Mouse (Mus musculus) heart, adult 2 months (tissue): ENCODE data around the gene Gm20716. TPM values are rescaled to one million over a fixed set of nuclear protein-coding genes. Genes with fewer than 3 reads are reported as not detected.
"Not testable (repeated sequence)": the region's sequence is repeated elsewhere in the genome, so short reads cannot be mapped to it uniquely, and the experiment has no call there.

Source experiments
- DNase-seq, 2 experiments: peaks; one replicate each; pipeline ENCODE4 v3.0.0; 2021
- H3K27ac ChIP-seq: fragments of 200-600 bp; 2 replicates; pipeline ENCODE4 v1.8.1; 2022
- H3K27me3 ChIP-seq: fragments of 200-500 bp; 2 replicates; pipeline ENCODE4 v1.6.1; 2012; ENCODE audit warnings: mild to moderate bottlenecking, low read length, inconsistent platforms, mixed read lengths; ENCODE audit not compliant: control insufficient read depth, insufficient read depth
- H3K36me3 ChIP-seq: fragments of 200-500 bp; 2 replicates; pipeline ENCODE4 v1.6.1; 2012; ENCODE audit warnings: low read length, inconsistent platforms; ENCODE audit not compliant: control insufficient read depth, insufficient read depth
- H3K4me1 ChIP-seq: fragments of 200-500 bp; 2 replicates; pipeline ENCODE4 v1.6.1; 2011; ENCODE audit warnings: low read length; ENCODE audit not compliant: control insufficient read depth, insufficient read depth
- H3K4me3 ChIP-seq: fragments of 200-600 bp; 2 replicates; pipeline ENCODE4 v1.8.1; 2022
- H3K79me2 ChIP-seq: fragments of 200-500 bp; replicated peaks from 2 replicates; pipeline ENCODE4 v1.6.1; 2012; ENCODE audit warnings: mild to moderate bottlenecking, inconsistent platforms, low read length, moderate library complexity, mixed read lengths; ENCODE audit not compliant: control insufficient read depth, insufficient read depth
- H3K9ac ChIP-seq: fragments of 200-500 bp; 2 replicates; pipeline ENCODE4 v1.6.1; 2012; ENCODE audit warnings: low read depth, mild to moderate bottlenecking, control low read depth, inconsistent platforms, low read length, mixed read lengths
- CTCF ChIP-seq: fragments of 200-600 bp; IDR thresholded peaks from 2 replicates; pipeline ENCODE4 v1.8.1; 2022; ENCODE audit warnings: antibody characterized with exemption, mild to moderate bottlenecking, moderate library complexity
- EP300 ChIP-seq: fragments of 200-500 bp; IDR thresholded peaks from 2 replicates; pipeline ENCODE4 v1.6.1; 2011; ENCODE audit warnings: low read depth, low read length, control low read depth; ENCODE audit not compliant: insufficient read depth
- POLR2A ChIP-seq: fragments of 200-500 bp; IDR thresholded peaks from 2 replicates; pipeline ENCODE4 v1.6.1; 2011; ENCODE audit warnings: mild to moderate bottlenecking, low read depth, low read length, control low read depth; ENCODE audit not compliant: insufficient read depth
- WGBS: fragments of 180-500 bp; shearing (Covaris S2); methylation state at CpG from one replicate; pipeline ENCODE4 v1.1.7; 2018; 5-methylcytosine and 5-hydroxymethylcytosine counted together
- intact Hi-C: fragments of 180-260 bp; cut with DNase I; formaldehyde crosslinking; loops from one replicate; pipeline ENCODE4 v1.15.1; 2025
- polyA plus RNA-seq: library from polyadenylated mRNA; depleted of rRNA; stranded (reverse); fragments of >200 nt; gene quantifications from 2 replicates; pipeline ENCODE4 v1.2.3, GENCODE M21; 2012
- total RNA-seq, 2 experiments: library from RNA; stranded (reverse); gene quantifications; 2 replicates each; pipeline ENCODE4 v1.2.3; 2021

The Gm20716 gene
- total and polyA plus RNA-seq, 3 experiments, result 4.4 to 14.7 (median 11.5) TPM

DNA sequence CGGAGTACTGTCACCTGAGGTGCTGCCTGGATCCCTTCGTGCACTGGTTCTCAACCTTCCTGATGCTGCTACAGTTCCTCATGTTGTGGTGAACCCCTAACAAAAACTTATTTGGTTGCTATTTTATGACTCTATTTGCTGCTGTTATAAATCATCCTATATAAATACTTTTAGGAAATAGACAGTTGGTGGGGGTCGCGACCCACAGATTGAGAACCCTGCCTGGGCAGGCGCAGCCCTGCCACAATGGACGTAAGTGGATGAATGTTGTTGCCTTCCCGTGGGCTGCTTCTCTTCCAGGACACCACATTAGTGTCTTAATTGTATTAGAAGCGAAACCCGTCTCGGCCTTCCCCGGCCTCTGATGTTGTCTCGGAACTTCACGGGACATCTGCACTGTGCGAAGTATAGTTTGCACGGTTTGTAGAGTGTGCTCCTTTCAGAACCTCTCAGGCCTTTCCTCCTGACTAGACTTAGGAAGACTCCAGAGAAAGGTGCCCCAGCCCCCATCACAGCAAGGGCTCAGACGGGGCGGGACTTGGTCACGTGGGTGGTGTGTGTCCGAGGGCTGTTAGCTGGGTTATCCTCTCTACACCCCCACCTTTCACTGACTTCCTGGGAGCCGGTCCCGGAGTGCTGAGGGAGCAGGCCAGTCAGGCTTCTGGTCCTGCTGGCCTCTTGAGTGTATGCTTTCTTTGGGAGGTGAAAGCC, 63.3 kb downstream of the Gm20716 start:
- H3K9ac ChIP-seq, result no peak overlapping the region
- H3K27ac ChIP-seq, result no peak overlapping the region
- no peaks in the 10 kb centered on the region for H3K27me3 ChIP-seq
- WGBS, result 59% methylated on average over 21 of the region's 21 CpGs
- no peaks in the 10 kb centered on the region for H3K79me2 ChIP-seq
- no peak for DNase-seq
- H3K4me3 ChIP-seq, result no peak overlapping the region
- H3K4me1 ChIP-seq, result no peaks in the 10 kb centered on the region
- no peaks in the 10 kb centered on the region for H3K36me3 ChIP-seq
- intact Hi-C loops, result no loop called here
- TF ChIP-seq CTCF, result no peak
- TF ChIP-seq EP300, result no peak
- TF ChIP-seq POLR2A, result no peak

DNA sequence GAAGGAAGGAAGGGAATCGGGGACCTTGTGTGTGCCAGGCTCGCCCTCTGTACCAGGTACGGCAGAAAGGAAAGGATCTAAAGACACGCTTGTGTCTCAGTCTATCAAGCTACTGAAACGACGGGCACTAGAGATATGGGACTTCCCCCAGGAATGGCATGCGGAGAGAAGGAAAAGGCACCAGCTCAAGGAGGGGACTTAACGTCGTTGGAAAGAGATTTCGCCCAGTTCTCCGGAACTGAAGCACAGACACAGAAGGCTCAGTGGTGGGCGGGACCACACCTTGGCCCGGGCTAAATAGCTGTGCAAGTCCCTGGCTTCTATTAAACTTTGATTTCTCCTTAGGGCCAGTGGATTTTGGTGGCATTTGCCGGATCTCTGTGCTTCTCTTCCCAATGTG, 68.2 kb downstream of the Gm20716 start:
- no peak overlapping the region for H3K9ac ChIP-seq
- H3K4me1 ChIP-seq, result no peaks in the 10 kb centered on the region
- TF ChIP-seq EP300 (no peak), CTCF (no peak), POLR2A (no peak)
- no peaks in the 10 kb centered on the region for H3K79me2 ChIP-seq
- H3K27me3 ChIP-seq, result no peaks in the 10 kb centered on the region; the same call in 1 of the 2 replicates
- no peak overlapping the region for H3K27ac ChIP-seq
- H3K4me3 ChIP-seq, result no peak overlapping the region; the same call in 1 of the 2 replicates
- H3K36me3 ChIP-seq, result no peaks in the 10 kb centered on the region
- DNase-seq, result no peak
- 9% methylated on average over 14 of the region's 14 CpGs for WGBS
- intact Hi-C loops, result no loop called here

DNA sequence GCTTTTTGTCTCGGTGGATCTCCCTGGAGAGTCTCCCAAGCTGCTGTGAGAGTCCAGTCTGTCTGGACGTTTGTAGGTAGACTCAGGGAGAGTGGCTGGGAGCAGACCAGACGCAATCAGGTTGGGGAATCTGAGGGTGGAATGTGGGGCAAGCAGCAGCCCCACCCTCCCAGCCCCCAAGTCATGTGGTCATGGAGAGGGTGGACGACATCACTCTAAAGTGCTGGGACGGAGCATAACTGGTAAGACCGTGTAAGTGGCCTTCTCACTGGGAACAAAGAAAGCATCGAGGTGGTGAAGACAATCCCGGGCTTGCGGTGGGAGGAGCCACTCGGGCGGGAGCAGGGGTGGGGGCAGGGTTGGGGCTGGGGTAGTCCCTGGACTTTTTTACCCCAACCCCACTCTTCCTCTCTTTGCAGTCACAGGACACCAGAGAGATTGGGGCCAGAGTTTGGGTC, 68.6 kb downstream of the Gm20716 start:
- DNase-seq, result no peak
- intact Hi-C loops, result no loop called here
- Histone ChIP-seq H3K79me2 (no peaks in the 10 kb centered on the region), H3K27me3 (no peaks in the 10 kb centered on the region; the same call in 1 of the 2 replicates), H3K4me3 (peak overlapping the region; percentile 16; the same call in 1 of the 2 replicates), H3K36me3 (no peaks in the 10 kb centered on the region), H3K27ac (no peak overlapping the region), H3K4me1 (no peaks in the 10 kb centered on the region), H3K9ac (no peak overlapping the region)
- WGBS, result 9% methylated on average over 11 of the region's 11 CpGs
- no peak for TF ChIP-seq POLR2A
- no peak for TF ChIP-seq EP300
- TF ChIP-seq CTCF, result no peak

DNA sequence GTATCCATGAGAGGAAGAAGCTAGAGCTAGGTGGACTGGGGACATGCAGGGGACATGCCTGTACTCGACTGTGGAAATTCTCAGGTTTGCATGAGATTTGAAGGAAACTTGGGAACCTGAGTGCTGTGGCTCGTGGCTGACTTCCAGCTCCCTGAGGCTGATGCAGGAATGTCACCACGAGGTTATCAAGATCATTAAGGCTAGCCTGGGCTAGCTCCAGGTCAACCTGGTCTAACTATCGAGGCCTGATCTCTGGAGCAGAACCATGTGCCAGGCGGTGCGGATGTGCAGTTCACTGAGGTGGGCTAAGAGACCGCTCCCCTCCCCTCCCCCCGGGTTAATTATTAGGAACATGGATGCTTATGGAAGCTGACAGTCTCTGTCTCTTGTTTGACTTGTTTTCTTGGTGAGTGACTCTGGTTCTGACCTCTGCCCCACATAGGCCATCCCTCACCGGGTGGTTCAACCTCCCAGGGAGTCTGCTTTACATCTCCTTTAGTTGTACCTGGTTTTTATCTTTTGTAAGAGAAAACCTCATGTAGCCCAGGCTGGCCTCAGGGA, 69.7 kb downstream of the Gm20716 start:
- WGBS, result 85% methylated on average over 9 of the region's 9 CpGs
- H3K4me1 ChIP-seq, result no peaks in the 10 kb centered on the region
- TF ChIP-seq EP300 (no peak), POLR2A (no peak)
- no peak overlapping the region for H3K27ac ChIP-seq
- no peak overlapping the region for H3K4me3 ChIP-seq
- intact Hi-C loops, result no loop called here
- H3K9ac ChIP-seq, result no peak overlapping the region
- H3K27me3 ChIP-seq, result no peaks in the 10 kb centered on the region; the same call in 1 of the 2 replicates
- H3K36me3 ChIP-seq, result no peaks in the 10 kb centered on the region
- no peaks in the 10 kb centered on the region for H3K79me2 ChIP-seq
- DNase-seq, result no peak

DNA sequence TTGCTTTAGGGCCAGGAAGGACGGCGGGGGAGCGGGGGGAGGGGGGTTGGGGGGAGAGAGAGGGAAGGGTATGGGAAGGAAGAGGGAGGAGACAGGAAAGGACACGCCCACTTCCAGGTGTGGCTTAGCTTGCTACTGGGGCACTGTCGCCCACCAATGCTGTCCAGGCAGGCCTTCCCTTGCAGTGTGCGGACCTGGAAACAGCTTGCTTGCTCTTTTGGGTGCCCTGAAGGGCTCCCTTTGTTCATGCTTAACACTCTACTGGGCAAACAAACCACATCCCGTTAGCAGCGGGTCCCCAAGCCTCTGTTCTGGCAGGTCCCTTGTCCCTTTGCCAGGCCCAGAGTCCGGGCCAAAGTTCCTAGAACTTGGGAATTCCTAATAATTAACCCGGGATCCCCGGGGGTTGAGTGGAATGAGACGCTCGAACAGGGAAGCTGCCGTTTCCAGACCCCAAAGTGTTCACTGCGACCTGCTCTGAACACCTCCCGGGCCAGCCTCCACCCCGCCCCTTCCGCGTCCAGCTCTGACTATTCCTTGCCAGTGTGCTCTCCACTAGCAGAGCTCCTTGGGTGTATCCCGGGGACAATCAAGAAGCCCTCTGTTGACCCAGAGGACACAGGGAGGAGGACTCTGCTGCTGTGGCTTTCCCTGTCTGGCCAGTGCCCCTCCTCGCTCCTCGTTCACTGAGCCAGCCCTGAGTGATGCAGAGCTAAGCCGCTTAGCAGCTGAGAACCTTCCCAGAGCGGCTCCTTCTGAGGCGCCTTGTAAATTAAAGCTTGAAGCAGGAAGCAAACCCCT, 71.1 kb downstream of the Gm20716 start:
- WGBS, result 18% methylated on average over 25 of the region's 25 CpGs
- intact Hi-C loops, result no loop called here
- no peaks in the 10 kb centered on the region for H3K4me1 ChIP-seq
- H3K9ac ChIP-seq, result no peak overlapping the region
- H3K27ac ChIP-seq, result no peak overlapping the region
- no peak for TF ChIP-seq EP300
- TF ChIP-seq CTCF, result no peak
- no peak for TF ChIP-seq POLR2A
- no peaks in the 10 kb centered on the region; the same call in 1 of the 2 replicates for H3K27me3 ChIP-seq
- H3K36me3 ChIP-seq, result no peaks in the 10 kb centered on the region
- H3K4me3 ChIP-seq, result peak overlapping the region; percentile 19
- DNase-seq, result peak; percentile 29 to 31
- no peaks in the 10 kb centered on the region for H3K79me2 ChIP-seq

DNA sequence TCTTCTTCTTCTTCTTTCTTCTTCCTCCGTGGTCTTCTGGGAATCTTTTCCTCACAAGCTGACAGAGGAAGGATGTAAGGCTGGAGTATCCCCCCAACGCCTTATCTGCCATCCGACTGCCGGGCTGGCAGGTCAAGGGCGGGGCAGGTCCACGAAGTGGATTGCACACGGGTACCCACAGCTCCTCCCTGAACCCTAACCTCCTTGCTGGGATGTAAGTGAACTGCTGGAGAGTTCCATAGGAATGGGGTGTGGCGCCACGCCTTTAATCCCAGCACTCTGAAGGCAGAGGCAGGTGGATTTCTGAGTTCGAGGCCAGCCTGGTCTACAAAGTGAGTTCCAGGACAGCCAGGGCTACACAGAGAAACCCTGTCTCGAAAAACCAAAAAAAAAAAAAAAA, 72.2 kb downstream of the Gm20716 start:
- H3K4me3 ChIP-seq, H3K4me1 ChIP-seq, DNase-seq, H3K27ac ChIP-seq, H3K9ac ChIP-seq, intact Hi-C loops, H3K36me3 ChIP-seq, H3K27me3 ChIP-seq, H3K79me2 ChIP-seq: not testable (repeated sequence)
- WGBS, result 43% methylated on average over 10 of the region's 11 CpGs
